Mouse (Mus musculus) frontal cortex, postnatal 14 days (tissue): ENCODE results near the gene Btbd35f25.
"Not testable (repeated sequence)": the region's sequence is repeated elsewhere in the genome, so short reads cannot be mapped to it uniquely, and the experiment has no call there.

ENCODE experiments used
- DNase-seq, 2 experiments: peaks; one replicate each; pipeline ENCODE4 v3.0.0; 2022; ENCODE audit warnings: low spot score in 2 of 2

Gene Btbd35f25

GRCm38 (mm10) chrX:31717056-31717455 lies at the start of gene Btbd35f25:
Gene Btbd35f25 (minus strand): TSS chrX:31717156.
- DNase-seq = not testable (repeated sequence)

GRCm38 (mm10) chrX:31766255-31766654 lies 49.3 kb upstream of the Btbd35f25 start:
- DNase-seq = no peak

GRCm38 (mm10) chrX:31764001-31764400 lies 47.0 kb upstream of the Btbd35f25 start:
- no peak for DNase-seq

- no peak for DNase-seq
These were observed 28.1 kb upstream of the Btbd35f25 start for GRCm38 (mm10) chrX:31745079-31745478.

- DNase-seq = no peak
These were observed 20.0 kb upstream of the Btbd35f25 start for GRCm38 (mm10) chrX:31736958-31737357.
